Mouse (Mus musculus): ENCODE data around the gene Tle3. TPM values are rescaled to one million over a fixed set of nuclear protein-coding genes. Genes with fewer than 3 reads are reported as not detected.
A peak's percentile ranks its signal among the peaks of the same experiment; 100 is the strongest.

Tle3 gene
- polyA plus RNA-seq, 1 experiment from 2014 or later, result 18.6 TPM

- H3K4me2 ChIP-seq (replicated peaks), result no peak overlapping the region
- no peaks in the 10 kb centered on the region for H3K27me3 ChIP-seq (replicated peaks)
- no peak for ATAC-seq
- no peak overlapping the region for H3K27ac ChIP-seq
- H3K9ac ChIP-seq, result no peak overlapping the region
- no peaks in the 10 kb centered on the region for H3K36me3 ChIP-seq
- H3K9me3 ChIP-seq, result no peaks in the 10 kb centered on the region
- H3K4me1 ChIP-seq (replicated peaks), result peaks cover 13% of the 10 kb centered on the region
- H3K4me3 ChIP-seq (replicated peaks), result no peak overlapping the region
- WGBS, result 95% methylated on average over 8 of the region's 8 CpGs
These were observed 12.0 kb upstream of the Tle3 start for GRCm38 (mm10) chr9:61360163-61360562.

DNA sequence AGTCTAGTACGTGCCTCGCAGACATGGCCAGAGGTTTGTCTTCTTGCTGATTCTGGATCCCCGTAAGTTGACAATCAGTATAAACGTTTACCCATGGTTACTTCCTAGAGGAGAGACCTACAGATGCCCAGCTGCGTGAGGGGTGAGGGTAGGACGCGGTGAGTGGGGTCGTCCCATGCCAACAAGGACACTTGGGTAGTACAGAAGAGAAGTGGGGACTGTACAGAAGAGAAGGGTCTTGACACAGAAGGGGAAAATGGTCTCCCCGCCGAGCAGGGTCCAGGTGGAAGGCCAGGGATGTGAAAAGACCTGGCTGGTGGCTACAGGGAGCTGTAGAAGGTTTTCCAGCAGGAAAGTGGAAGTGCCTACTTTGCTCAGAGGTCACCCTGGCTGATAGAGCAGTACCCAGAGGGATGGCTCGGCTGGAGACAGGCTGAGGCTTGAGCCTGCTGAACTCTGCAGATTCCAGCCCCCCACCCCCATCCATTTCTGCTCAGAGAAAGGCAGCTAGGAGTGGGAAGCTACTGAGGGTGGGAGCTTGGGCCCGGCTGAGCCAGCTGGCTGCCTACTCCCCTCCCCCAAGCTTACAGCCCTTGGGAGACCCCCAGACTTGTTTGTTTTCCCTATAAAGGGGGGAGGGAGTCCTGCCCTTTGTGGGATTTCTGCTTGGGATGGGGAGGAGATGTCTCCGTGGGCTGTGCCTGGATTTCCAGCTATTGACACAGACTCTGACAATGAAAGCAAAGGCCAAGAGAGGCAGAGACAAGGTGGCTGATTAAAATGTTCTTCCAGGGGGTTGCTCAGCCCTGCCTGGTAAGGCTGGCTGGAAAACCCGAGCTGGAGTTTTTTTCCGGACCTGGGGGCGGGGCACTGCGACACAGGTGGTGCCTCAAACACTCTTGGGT lies 11.2 kb upstream of the Tle3 start:
- H3K9me3 ChIP-seq, result no peaks in the 10 kb centered on the region
- peak; percentile 78 for ATAC-seq
- H3K4me1 ChIP-seq (replicated peaks), result peaks cover 13% of the 10 kb centered on the region
- no peak overlapping the region for H3K9ac ChIP-seq
- H3K27me3 ChIP-seq (replicated peaks), result no peaks in the 10 kb centered on the region
- H3K4me2 ChIP-seq (replicated peaks), result peak overlapping the region; percentile 35
- H3K4me3 ChIP-seq (replicated peaks), result no peak overlapping the region
- H3K27ac ChIP-seq, result peak overlapping the region; percentile 49
- H3K36me3 ChIP-seq, result no peaks in the 10 kb centered on the region
- WGBS, result 32% methylated on average over 17 of the region's 17 CpGs

GRCm38 (mm10) chr9:61363194-61363593 lies 9.0 kb upstream of the Tle3 start:
- Histone ChIP-seq H3K4me1 (replicated peaks) (peaks cover 27% of the 10 kb centered on the region), H3K27me3 (replicated peaks) (no peaks in the 10 kb centered on the region), H3K9ac (no peak overlapping the region), H3K27ac (no peak overlapping the region), H3K4me3 (replicated peaks) (no peak overlapping the region), H3K9me3 (no peaks in the 10 kb centered on the region), H3K36me3 (no peaks in the 10 kb centered on the region), H3K4me2 (replicated peaks) (no peak overlapping the region)
- ATAC-seq, result no peak
- 53% methylated on average over 9 of the region's 9 CpGs for WGBS

DNA sequence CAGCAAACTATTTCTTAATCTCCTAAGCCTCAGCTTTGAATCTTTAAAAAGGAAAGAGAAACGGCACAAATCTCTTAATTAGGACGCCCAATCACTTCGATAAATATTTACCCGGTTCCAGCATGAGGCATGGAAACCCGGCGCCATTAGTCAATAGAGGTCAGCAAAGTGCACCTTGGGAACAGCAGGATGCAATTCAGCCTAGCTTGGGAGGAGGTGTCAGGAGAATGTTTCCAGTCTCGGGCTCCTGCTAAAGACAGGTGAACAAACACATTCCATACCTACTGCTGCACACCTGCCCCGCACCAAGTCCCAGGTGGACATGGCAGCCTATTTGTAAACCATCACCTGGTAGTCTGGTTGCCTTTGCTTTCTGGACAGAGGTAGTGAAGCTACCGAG lies 6.1 kb upstream of the Tle3 start:
- WGBS, result 25% methylated on average over 9 of the region's 9 CpGs
- Histone ChIP-seq H3K4me1 (replicated peaks) (peaks cover 37% of the 10 kb centered on the region), H3K27me3 (replicated peaks) (no peaks in the 10 kb centered on the region), H3K36me3 (no peaks in the 10 kb centered on the region), H3K9ac (no peak overlapping the region), H3K27ac (no peak overlapping the region), H3K4me3 (replicated peaks) (no peak overlapping the region), H3K9me3 (no peaks in the 10 kb centered on the region), H3K4me2 (replicated peaks) (no peak overlapping the region)
- no peak for ATAC-seq

GRCm38 (mm10) chr9:61367156-61367555 lies 5.0 kb upstream of the Tle3 start:
- no peak overlapping the region for H3K4me2 ChIP-seq (replicated peaks)
- peaks cover 40% of the 10 kb centered on the region for H3K4me1 ChIP-seq (replicated peaks)
- no peaks in the 10 kb centered on the region for H3K36me3 ChIP-seq
- H3K9me3 ChIP-seq, result no peaks in the 10 kb centered on the region
- WGBS, result 25% methylated on average over 4 of the region's 4 CpGs
- H3K4me3 ChIP-seq (replicated peaks), result no peak overlapping the region
- H3K27ac ChIP-seq, result no peak overlapping the region
- no peak overlapping the region for H3K9ac ChIP-seq
- no peak for ATAC-seq
- H3K27me3 ChIP-seq (replicated peaks), result no peaks in the 10 kb centered on the region

- Histone ChIP-seq H3K4me3 (replicated peaks) (no peak overlapping the region), H3K27me3 (replicated peaks) (no peaks in the 10 kb centered on the region), H3K27ac (peak overlapping the region; percentile 36; the same call in 1 of the 2 replicates), H3K4me1 (replicated peaks) (peaks cover 40% of the 10 kb centered on the region), H3K36me3 (no peaks in the 10 kb centered on the region), H3K9ac (no peak overlapping the region), H3K4me2 (replicated peaks) (peak overlapping the region; percentile 13; the same call in 1 of the 2 replicates), H3K9me3 (no peaks in the 10 kb centered on the region)
- ATAC-seq, result peak; percentile 8; the same call in 1 of the 2 replicates
- WGBS, result 8% methylated on average over 6 of the region's 6 CpGs
These were observed 4.2 kb upstream of the Tle3 start for GRCm38 (mm10) chr9:61367857-61368566.

DNA sequence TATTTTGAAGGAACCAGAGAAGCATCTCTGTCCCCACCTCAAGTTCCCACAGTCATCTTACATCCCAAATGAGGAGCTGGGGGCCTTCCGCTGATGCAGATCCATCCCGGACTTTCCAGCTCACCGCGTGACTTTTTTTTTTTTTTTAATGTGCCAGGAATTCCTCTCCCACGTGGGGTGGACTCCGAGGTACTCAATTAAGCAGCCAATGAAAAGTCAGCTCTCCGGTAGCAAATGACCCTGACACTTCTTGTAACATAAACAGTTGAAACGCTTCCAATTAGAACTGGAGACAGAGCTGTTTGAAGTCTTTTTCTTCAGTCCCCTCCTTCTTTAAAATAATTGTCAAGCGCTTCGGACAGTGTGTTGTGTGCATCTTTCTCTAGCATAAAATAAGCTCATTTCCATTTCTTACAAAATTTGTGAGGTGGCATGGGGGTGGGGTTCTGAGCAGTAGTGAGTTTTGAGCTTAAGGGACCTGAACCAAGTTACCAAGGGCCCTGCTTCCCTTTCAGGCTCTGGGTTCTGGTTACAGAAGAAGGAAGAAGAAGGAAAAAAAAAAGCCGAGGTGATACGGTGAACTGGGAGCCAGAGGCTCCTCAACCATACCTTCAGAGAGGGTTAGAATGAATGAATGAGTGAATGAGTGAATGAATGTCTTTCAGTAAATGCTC lies 3.5 kb upstream of the Tle3 start:
- H3K4me2 ChIP-seq (replicated peaks), result peak overlapping the region; percentile 71
- peak; percentile 2; the same call in 1 of the 2 replicates for ATAC-seq
- no peaks in the 10 kb centered on the region for H3K27me3 ChIP-seq (replicated peaks)
- 1% methylated on average over 12 of the region's 12 CpGs for WGBS
- peak overlapping the region; percentile 32; the same call in 1 of the 2 replicates for H3K9ac ChIP-seq
- no peaks in the 10 kb centered on the region for H3K36me3 ChIP-seq
- H3K4me1 ChIP-seq (replicated peaks), result peaks cover 40% of the 10 kb centered on the region
- peak overlapping the region; percentile 72 for H3K27ac ChIP-seq
- peak overlapping the region; percentile 29; the same call in 1 of the 2 replicates for H3K4me3 ChIP-seq (replicated peaks)
- no peaks in the 10 kb centered on the region for H3K9me3 ChIP-seq

DNA sequence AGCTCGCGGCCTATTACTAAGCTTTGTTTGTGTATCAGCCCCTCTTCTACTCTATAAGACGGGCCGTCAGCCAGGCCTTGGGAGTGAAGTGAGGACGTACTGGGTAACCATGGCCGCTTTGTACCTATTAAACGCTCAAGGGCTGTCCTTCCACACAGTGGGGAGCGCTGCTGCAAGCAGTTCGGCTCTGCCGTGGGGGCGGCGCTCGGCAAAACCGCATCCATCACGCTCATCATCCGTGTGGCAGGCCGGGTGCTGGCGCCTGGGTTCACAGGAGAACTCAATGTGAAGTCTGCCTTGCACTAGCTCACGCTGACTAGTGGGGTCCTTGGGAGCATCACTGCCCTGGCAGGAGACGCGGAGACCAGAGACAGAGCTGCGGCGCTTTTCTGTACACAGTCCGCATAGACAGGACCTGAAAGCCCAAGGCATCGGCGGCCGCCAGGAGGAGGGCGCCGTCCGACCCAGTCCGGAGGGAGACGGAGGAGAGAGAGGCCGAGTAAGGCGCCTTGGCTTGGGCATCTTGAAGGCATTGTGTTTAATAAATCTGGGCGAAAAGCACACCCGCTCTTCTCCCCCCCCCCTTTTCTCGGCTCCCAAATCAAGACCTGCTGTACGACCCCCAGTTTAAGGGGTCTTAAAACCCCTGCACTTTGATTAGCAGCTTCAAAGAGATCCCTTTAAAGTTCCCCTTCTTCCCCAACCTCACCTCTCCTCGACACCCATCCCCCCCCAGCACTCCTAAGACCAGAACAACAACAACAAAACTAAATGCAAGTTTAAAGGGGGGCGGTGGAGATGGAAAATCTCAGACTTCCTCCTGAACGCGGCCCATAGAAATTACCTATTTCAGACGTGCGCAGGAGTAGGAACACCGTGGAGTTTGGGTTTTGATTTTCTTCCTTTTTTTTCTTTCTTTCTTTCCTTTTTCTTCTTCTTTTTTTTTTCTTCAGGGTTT lies 2.6 kb upstream of the Tle3 start:
- H3K9me3 ChIP-seq, result no peaks in the 10 kb centered on the region
- 2% methylated on average over 45 of the region's 45 CpGs for WGBS
- peak overlapping the region; percentile 29 for H3K4me3 ChIP-seq (replicated peaks)
- peak overlapping the region; percentile 32 for H3K9ac ChIP-seq
- no peaks in the 10 kb centered on the region for H3K36me3 ChIP-seq
- peak overlapping the region; percentile 72 for H3K27ac ChIP-seq
- peak overlapping the region; percentile 71 for H3K4me2 ChIP-seq (replicated peaks)
- ATAC-seq, result no peak
- no peaks in the 10 kb centered on the region for H3K27me3 ChIP-seq (replicated peaks)
- peaks cover 45% of the 10 kb centered on the region for H3K4me1 ChIP-seq (replicated peaks)

DNA sequence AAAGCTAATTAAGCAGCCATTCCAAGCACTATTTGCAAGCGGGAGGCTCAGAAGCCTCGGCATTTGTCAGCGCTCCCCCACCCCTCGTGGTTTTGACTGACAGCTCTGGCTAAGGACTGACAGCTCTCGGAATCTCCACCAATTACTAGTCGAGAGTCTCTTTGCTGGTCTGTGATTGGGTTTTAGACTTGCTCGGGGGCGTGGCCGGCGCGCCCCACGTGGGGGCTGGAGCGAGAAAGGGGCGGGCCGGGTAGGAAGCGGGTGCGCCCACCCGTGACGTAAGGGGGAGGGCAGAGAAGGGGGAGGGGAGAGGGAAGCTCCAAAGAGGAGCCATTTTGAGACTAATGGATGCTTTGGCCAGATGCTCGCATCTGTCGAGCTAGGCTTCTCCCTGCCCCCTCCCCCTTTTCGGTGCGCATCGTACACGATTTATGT lies 1.7 kb upstream of the Tle3 start:
- H3K27ac ChIP-seq, result peak overlapping the region; percentile 90
- no peaks in the 10 kb centered on the region for H3K27me3 ChIP-seq (replicated peaks)
- peak overlapping the region; percentile 62 for H3K9ac ChIP-seq
- H3K36me3 ChIP-seq, result no peaks in the 10 kb centered on the region
- H3K4me3 ChIP-seq (replicated peaks), result peak overlapping the region; percentile 47
- peak overlapping the region; percentile 97 for H3K4me2 ChIP-seq (replicated peaks)
- WGBS, result under 1% methylated on average over 25 of the region's 25 CpGs
- ATAC-seq, result peak; percentile 83
- peaks cover 51% of the 10 kb centered on the region for H3K4me1 ChIP-seq (replicated peaks)
- no peaks in the 10 kb centered on the region for H3K9me3 ChIP-seq

GRCm38 (mm10) chr9:61370889-61371754 lies 1.0 kb upstream of the Tle3 start:
- under 1% methylated on average over 66 of the region's 66 CpGs for WGBS
- peaks cover 57% of the 10 kb centered on the region for H3K4me1 ChIP-seq (replicated peaks)

More at GRCm38 (mm10) chr9:61370889-61371754, 1.0 kb upstream of the Tle3 start:
- Histone ChIP-seq H3K27ac (peak overlapping the region; percentile 90), H3K4me3 (replicated peaks) (peak overlapping the region; percentile 47), H3K36me3 (no peaks in the 10 kb centered on the region), H3K4me2 (replicated peaks) (peak overlapping the region; percentile 97), H3K9me3 (no peaks in the 10 kb centered on the region), H3K27me3 (replicated peaks) (no peaks in the 10 kb centered on the region), H3K9ac (peak overlapping the region; percentile 62)
- peak; percentile 6; the same call in 1 of the 2 replicates for ATAC-seq

Data from intestine, embryonic 15.5 days (tissue).